Mouse (Mus musculus): ENCODE measurements at regions not wholly inside any gene's neighbourhood (a gene's known extent, or its start where the extent isn't known, plus 50 kb on each side); places are given as distances from the start of the nearest gene placed in this dataset.
A peak's percentile ranks its signal among the peaks of the same experiment; 100 is the strongest.

- ATAC-seq (replicated peaks; ENCODE audit: poor library complexity, severe bottlenecking), result no peak
Measured at GRCm38 (mm10) chr2:46678366-46678765, 1561.2 kb upstream of the Zeb2 start.

GRCm38 (mm10) chr2:46669517-46670291 lies 1552.5 kb upstream of the Zeb2 start:
- ATAC-seq (replicated peaks; ENCODE audit: poor library complexity, severe bottlenecking), result no peak

DNA sequence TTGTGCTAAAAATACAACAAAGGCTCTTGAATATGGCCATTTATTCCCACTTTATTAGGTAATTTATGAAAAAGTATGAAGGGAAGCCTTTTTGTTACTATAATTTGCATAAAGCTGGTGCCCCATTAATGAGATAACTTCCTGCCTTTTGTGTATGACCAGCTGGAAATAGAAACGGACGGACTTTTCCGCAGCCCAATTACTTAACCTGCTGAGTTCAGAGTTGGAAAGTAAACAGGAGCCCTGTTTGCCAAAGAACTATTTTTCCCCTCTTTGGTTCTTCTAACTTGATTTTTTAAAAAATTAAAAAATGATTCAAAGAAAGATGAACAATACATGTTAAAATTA lies 1549.8 kb upstream of the Zeb2 start:
- ATAC-seq (replicated peaks; ENCODE audit: poor library complexity, severe bottlenecking), result no peak

DNA sequence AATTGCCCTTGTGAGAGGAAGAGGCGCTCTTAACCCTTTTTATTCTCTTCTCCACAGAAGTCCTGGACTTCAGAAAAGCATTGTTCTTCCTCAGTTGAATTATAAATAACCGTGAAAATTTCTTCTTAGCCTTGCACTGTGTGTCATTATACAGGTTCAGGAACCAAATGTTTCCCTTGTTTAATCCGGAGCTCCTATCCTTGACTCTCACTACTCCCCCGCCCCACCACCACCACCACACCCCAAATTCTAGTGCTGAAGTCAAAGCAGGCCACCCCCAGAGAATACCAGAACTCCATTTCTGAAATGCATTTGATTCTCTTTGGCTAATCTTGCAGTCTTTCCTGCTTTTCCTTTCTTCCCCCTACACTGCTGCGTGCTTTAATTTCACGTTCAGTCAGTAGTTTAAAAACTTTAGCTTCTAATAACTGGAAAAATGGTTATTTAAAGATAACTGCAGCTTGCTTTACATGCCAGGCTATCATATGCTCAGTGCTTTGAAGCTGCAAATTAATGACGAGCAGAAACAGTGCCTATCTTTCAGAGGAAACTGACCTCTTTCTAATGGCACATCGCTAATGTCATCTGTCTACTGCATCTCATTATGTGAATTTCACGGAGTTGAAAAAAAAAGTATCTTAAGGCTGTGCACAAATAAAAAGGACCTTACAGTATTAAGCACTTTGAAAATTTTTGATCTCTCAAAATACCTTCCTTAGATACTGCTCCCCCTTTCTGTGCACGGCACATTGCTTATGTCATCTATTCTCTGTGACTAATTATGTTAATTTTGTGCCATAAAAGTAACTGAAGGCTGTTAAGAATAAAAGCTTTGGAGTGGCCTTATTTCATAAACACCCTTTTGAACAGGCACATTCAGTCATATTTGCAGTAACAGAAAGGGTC lies 1549.1 kb upstream of the Zeb2 start:
- ATAC-seq (replicated peaks; ENCODE audit: poor library complexity, severe bottlenecking), result no peak

DNA sequence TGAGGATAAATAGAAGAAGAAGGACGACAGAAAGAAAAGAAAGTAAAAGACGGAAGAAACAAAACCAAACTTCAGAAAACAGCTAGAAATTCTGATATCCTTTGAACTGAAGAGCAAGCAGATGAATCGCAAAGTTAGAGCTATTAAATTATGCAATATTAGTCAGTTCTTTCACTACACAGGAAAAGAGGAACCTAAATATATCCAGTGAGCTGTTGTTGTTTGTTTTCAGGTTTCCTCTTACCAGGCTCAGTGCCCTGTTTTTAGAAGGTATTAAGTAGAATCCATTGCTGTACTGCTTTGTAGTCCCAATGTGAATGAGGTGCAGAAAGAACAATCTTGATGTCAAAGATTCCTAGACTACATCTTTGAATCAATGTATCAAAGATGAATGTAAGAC lies 1544.7 kb upstream of the Zeb2 start:
- ATAC-seq (replicated peaks; ENCODE audit: poor library complexity, severe bottlenecking), result peak; percentile 95

DNA sequence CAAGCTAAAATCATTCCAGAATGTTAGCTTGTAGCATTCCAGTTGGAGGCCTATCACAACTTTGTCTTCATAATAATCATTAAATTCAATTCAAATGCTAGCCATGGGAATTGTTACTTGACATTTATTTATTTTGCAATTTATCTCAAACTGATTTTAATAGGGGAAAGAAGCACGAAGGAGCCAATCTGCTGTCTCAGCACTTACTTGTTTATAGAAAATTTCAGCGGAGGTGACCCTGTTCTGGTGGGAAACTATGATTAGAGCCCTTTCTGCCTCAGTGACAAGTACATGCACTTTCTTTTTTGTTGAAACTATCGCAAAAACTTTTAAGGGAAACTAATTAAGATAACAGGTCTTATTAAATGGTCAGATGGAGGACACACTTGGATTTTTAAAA lies 1543.4 kb upstream of the Zeb2 start:
- no peak for ATAC-seq (replicated peaks; ENCODE audit: poor library complexity, severe bottlenecking)

- no peak for ATAC-seq (replicated peaks; ENCODE audit: poor library complexity, severe bottlenecking)
Measured at GRCm38 (mm10) chr2:46655289-46655688, 1538.1 kb upstream of the Zeb2 start.

GRCm38 (mm10) chr2:46652616-46653015 lies 1535.4 kb upstream of the Zeb2 start:
- ATAC-seq (replicated peaks; ENCODE audit: poor library complexity, severe bottlenecking), result no peak

DNA sequence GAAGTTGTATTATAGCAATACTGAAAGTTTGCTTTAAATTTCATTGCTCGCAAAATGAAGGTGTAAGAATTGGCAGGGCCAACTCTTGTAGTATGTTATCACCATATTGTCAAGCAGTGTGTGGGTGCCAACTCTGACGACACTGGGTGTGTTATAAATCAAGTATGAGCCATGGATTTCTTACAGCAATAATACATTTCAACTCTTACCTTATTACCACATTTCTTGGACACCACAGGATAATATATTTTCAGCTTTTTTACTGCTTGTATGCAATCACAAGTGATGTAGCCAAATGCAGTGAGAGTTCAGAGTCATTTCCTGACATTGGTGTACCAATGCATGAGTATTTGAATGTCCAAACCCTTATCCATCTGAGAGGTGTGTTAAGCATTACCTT lies 1529.2 kb upstream of the Zeb2 start:
- no peak for ATAC-seq (replicated peaks; ENCODE audit: poor library complexity, severe bottlenecking)

- ATAC-seq (replicated peaks; ENCODE audit: poor library complexity, severe bottlenecking), result no peak
Measured at GRCm38 (mm10) chr2:46609217-46609616, 1492.0 kb upstream of the Zeb2 start.

DNA sequence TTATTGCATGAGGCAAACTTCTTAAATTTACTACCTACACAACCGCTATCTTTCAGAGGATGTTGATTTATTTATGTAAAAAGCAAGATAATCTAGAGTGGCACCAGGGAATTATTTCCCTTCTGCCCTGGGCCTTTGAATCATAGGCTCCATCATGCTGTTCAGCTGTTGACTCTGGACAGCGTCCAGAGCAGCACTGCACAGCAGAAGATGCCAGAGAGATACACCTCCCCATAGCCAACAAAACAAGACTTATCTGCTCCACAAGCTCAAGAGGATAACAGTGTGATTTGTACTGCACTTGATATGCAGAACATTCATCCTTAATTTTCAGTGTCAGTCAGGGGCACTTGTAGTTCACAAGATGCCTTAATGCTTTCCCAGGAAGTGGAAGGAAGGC lies 1464.6 kb upstream of the Zeb2 start:
- no peak for ATAC-seq (replicated peaks; ENCODE audit: poor library complexity, severe bottlenecking)

GRCm38 (mm10) chr2:46570416-46570815 lies 1453.2 kb upstream of the Zeb2 start:
- no peak for ATAC-seq (replicated peaks; ENCODE audit: poor library complexity, severe bottlenecking)

- ATAC-seq (replicated peaks; ENCODE audit: poor library complexity, severe bottlenecking), result no peak
Measured at GRCm38 (mm10) chr2:46533395-46533794, 1416.2 kb upstream of the Zeb2 start.

GRCm38 (mm10) chr2:46530686-46531085 lies 1413.5 kb upstream of the Zeb2 start:
- no peak for ATAC-seq (replicated peaks; ENCODE audit: poor library complexity, severe bottlenecking)

DNA sequence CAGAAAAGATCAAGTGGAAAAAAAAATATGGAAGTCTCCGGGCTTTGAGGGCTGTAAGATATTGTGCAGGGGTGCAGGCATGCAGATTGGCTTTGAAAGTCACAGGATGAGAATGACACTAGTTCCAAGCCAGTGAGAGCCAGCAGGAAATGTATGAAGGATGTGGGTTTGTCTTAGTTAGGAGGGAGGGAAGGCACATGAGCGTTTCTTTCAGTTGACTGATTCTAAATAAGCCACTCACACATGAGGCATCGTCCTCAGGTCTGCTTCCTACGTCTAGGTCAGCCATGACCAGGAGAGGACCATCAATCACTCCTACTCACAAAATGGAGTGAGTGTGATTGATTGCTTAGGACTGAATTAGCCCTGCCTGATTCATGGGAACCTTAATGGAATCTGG lies 1408.0 kb upstream of the Zeb2 start:
- peak; percentile 20; the same call in 1 of the 2 replicates for ATAC-seq (replicated peaks; ENCODE audit: poor library complexity, severe bottlenecking)

DNA sequence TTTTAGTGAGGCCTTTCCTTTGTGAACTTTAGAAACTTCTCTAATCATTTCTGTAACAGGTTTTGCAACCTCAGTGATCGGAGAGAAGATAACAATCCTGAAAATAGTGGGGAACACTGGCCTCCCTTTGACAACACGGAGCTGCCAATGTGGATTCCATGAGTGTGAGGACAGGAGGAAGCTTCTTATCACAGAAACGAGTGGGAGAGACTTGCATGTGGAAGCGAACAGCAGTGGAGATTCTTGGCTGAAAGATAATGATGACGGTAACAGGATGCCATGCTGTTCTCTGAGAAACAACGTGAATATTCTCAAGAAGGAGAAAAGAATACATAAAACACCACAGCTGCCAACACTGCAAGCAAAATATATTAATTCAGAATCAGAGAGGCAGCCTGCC lies 1407.4 kb upstream of the Zeb2 start:
- no peak for ATAC-seq (replicated peaks; ENCODE audit: poor library complexity, severe bottlenecking)

GRCm38 (mm10) chr2:46521147-46521965 lies 1404.2 kb upstream of the Zeb2 start:
- ATAC-seq (replicated peaks; ENCODE audit: poor library complexity, severe bottlenecking), result peak; percentile 27; the same call in 1 of the 2 replicates

- ATAC-seq (replicated peaks; ENCODE audit: poor library complexity, severe bottlenecking), result no peak
Measured at GRCm38 (mm10) chr2:46512237-46513028, 1395.2 kb upstream of the Zeb2 start.

GRCm38 (mm10) chr2:46506951-46507350 lies 1389.8 kb upstream of the Zeb2 start:
- ATAC-seq (replicated peaks; ENCODE audit: poor library complexity, severe bottlenecking), result no peak

GRCm38 (mm10) chr2:46503074-46503473 lies 1385.9 kb upstream of the Zeb2 start:
- no peak for ATAC-seq (replicated peaks; ENCODE audit: poor library complexity, severe bottlenecking)

All from granulocyte monocyte progenitor cell, adult 5-6 weeks (primary cell).